Mouse (Mus musculus): Measurements from ENCODE around the gene Phrf1. TPM values are rescaled to one million over a fixed set of nuclear protein-coding genes. Genes with fewer than 3 reads are reported as not detected.

The Phrf1 gene
- polyA plus RNA-seq (2017; shearing (Covaris generic)): 10 to 100 TPM; 45.3 to 54.8 TPM

DNA sequence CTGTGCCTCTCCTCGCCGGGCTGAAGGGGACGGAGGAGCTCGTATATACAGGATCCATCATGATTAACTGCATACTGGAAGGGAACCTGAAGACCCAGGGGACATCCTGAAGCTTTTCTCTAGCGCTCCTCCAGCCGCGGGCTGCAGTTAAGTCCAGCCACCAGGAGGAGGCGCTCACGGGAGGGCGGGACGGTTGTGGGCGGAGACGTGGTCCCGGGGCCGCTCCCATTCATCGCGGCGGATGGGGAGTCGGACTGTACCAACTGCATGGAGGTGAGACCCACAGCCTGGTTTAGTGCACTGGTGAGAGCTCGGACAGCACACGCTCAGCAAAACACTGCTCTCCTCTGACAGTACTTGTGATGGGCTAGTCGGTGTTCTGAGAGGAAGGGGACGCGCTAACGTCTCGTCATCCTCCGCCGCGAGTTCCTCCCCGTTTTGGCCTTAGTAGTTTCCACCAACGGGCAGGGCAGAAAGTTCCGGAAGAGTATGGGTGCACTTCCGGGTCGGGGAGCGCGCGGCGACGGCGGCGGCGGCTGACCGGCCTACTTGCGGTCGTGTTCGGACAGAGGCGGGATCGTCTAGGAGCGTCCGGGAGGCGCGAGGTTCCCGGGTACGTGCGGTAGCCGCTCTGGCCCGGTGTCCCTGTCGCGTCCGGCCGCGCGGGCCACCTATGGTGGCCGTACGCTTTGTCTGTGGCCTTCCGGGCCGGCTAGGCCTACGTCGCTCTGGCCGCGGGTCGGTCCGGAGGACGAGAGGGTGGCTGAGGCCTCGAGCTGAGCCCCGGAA is at the start of gene Phrf1:
Gene Phrf1 (plus strand): TSS at position 506 of the 789 bp plus-strand sequence.
- peak; percentile 95 for ATAC-seq

DNA sequence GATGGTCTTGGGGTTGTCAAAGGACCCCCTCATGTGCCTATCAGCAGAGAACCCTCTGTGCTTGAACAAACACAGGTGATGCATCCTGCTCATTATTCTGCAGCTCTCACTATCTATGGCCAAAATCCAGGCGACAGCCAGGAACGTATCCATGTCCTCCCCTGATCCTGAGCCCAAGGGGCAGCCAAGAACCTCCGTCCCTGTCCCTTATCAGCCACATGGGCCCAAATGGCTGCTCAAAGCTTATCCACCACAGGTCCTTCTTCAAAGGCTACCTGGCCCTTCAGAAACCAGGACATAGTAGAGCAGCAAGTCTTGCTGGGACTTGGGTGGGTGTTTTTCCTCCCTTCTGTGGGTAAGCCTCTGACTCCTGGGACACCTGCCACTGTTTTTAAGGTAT is 40.4 kb upstream of the Phrf1 start:
- no peak for ATAC-seq

DNA sequence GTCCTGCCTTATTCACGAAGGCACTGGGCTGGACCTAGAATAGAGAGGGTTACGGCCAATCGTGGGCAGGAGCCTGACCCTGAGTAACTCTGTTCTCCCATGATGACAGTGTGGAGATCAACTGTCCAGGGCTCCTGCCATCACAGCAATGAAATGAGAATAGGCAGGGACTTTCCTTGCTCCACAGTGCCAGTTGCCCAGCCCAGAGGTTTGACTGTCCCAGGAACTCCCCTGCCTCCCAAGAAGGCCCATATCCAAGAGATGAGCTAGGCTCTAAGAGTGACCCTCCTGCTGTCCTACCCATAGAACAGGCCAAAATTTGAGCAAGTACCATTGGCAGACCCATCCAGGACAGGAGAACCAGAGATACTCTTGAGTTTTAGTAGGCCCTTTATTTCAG is 39.9 kb upstream of the Phrf1 start:
- ATAC-seq: no peak

- ATAC-seq: no peak
Measured at GRCm38 (mm10) chr7:141190220-141190619, 38.4 kb upstream of the Phrf1 start.

- ATAC-seq: no peak
Measured at GRCm38 (mm10) chr7:141191036-141191435, 37.5 kb upstream of the Phrf1 start.

DNA sequence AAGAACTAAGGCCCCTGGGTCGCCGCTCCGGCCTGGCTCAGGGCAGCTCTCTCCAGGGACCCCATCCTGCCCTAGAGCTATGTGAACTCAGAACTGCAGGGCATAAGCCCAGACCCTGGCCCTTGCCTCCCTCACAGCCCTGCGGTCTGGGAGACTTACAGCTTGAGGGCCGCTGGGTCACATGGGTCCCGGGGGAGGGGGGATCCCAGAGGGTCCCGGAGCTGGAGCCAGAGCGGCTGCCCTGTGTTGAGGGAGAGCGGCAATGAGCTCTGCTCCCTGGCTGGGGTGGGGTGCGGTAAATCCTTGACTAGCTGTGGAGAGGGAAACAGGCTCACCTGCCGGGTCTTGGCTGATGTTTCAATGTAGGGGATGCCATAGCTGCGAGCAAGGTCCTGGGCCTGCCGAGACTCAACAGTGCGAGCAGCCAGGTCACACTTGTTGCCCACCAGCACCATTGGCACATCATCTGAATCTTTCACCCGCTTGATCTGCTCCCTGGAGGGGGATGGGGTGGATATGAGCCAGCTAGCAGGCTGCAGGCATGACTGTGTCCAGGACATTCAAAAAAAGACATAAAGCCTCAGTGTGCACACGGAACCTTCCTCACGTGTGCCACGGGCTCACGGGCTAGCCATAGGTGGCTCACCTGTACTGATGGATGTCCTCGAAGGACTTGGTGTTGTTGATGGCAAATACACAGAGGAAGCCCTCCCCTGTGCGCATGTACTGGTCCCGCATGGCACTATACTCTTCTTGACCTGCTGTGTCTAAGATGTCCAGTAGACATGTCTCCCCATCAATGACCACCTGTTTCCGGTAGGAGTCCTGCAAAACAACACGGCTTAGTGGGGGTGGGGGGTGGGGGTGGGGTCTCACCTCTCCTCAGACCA is 36.5 kb upstream of the Phrf1 start:
- no peak for ATAC-seq

GRCm38 (mm10) chr7:141192776-141193347 is 35.7 kb upstream of the Phrf1 start:
- no peak for ATAC-seq

GRCm38 (mm10) chr7:141193348-141193856 is 35.2 kb upstream of the Phrf1 start:
- no peak for ATAC-seq

GRCm38 (mm10) chr7:141193948-141194347 is 34.6 kb upstream of the Phrf1 start, which contains the start of the genes Hras and Lrrc56:
Gene Hras, minus strand, starts transcription at chr7:141194005.
Gene Lrrc56, plus strand, starts transcription at chr7:141194157.
- peak; percentile 97 for ATAC-seq

- ATAC-seq: no peak
Measured at GRCm38 (mm10) chr7:141194409-141194808, 34.2 kb upstream of the Phrf1 start.

GRCm38 (mm10) chr7:141194830-141195229 is 33.8 kb upstream of the Phrf1 start:
- peak; percentile 72 for ATAC-seq

DNA sequence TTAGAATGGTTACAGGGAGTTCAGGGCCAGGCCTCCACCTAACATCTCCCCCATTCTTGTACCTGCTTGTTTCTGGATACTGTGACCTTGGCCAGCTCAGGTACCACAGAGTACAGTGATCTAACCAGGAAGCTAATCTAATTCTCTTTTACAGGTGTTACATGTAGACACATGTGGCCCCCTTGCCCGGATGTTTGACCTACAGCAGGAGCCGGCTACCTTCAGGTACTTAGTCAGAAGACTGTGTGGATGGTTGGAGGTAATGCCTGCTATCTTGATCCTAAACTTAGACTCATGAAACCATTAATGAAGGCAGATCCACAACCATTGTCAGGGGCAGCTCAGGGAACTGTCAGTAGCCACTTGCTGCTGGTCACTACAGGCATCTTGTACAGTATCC is 32.8 kb upstream of the Phrf1 start:
- ATAC-seq: no peak

DNA sequence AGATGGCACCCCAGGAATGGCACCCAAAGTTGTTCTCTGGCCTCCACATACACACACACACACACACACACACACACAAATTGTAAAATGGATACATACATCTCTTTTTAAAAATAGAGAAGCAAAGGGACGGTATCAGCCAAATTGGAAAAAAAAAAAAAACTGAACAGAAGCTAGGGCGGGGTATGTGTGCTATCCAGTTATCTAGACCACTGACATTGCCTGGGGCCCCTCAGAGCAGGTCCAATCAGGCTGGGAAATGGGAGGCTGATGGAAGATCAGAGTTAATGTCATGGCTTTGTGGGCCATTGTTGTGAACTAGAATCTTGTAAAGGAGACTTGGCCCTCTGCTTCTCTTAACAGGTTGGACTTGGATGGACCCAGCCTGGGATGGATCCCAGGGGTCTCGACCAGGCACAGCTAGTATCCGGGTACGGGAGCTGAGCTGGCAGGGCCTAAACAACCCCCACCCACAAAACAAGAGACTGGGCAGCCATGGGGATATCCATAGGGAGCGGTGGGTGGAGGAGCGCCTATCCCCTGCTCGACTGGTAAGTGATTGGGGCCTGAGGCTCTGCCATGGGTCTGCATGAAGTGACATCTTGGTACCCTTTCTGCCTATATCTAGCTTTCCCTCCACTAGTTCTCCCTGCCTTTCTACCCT is 31.8 kb upstream of the Phrf1 start:
- no peak for ATAC-seq

GRCm38 (mm10) chr7:141198121-141198520 is 30.5 kb upstream of the Phrf1 start:
- no peak for ATAC-seq

DNA sequence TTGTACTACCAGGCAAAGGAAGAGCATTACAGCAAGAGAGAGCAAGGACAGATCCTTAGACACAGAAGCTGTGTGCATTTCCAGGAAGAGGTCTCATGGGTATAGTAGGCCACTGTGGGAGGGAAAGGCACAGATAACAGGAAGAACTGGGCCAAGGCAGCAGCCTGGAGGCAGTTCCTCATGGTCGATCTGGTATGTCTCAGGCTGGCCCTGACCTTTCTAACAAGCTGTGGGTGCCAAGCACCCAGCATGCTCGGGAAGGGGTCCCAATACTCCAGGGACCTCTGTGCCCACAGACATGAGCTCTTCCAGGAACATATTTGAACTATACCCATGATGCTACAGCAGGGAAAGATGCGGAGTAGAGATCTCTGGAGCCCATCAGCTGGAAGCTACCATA is 24.0 kb upstream of the Phrf1 start:
- no peak for ATAC-seq

- ATAC-seq: no peak
Measured at GRCm38 (mm10) chr7:141205504-141205903, 23.1 kb upstream of the Phrf1 start.

DNA sequence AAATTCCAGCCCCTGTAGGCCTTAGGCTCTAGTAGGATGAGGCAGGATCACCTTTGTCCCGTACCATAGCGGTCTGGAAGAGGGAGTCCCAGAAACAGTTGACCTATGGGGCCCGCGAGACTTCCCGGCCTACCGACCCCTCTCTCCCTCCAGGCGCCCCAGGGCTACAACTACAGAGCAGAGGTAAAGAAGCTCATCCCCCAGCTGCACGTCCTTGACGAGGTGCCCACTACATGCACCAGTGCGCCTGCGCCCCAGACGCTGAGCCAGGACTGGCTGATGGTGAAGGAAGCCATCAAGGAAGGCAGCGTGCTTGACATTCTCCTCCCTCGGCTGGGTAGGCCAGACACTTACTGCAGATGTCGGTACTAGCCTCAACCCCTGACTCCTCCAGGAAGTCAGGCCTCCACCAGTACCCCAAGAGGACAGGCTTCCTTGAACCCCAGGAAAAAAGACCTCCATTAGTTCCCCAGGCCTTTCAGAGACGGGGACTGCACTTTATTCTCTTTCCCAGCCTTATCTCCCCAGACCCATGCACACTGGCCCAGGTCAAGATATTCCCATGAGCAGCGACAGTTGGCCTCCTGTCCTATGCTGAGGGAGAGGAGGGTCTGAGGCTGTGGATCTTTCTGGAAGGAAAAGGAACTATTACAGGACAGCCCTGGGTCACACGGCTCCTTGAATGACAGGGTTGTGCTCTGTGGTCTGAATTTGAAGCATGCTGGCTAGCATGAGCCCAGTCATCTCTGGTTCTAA is 22.2 kb upstream of the Phrf1 start:
- no peak for ATAC-seq

GRCm38 (mm10) chr7:141209526-141209925 is 19.1 kb upstream of the Phrf1 start:
- no peak for ATAC-seq

GRCm38 (mm10) chr7:141210137-141210536 is 18.4 kb upstream of the Phrf1 start:
- no peak for ATAC-seq

- no peak for ATAC-seq
Measured at GRCm38 (mm10) chr7:141210606-141211131, 17.9 kb upstream of the Phrf1 start.

- ATAC-seq: no peak
Measured at GRCm38 (mm10) chr7:141213133-141213532, 15.5 kb upstream of the Phrf1 start.

Data from CD4-positive, CD25-positive, alpha-beta regulatory T cell, adult 4 months (primary cell).